Mouse (Mus musculus) cerebellum, postnatal 14 days (tissue): Measurements from ENCODE around the gene Plxna2.

ENCODE experiments used
- DNase-seq, 2 experiments: peaks; one replicate each; pipeline ENCODE4 v3.0.0; 2021; ENCODE audit warnings: mixed read lengths in 2 of 2

The Plxna2 gene

DNA sequence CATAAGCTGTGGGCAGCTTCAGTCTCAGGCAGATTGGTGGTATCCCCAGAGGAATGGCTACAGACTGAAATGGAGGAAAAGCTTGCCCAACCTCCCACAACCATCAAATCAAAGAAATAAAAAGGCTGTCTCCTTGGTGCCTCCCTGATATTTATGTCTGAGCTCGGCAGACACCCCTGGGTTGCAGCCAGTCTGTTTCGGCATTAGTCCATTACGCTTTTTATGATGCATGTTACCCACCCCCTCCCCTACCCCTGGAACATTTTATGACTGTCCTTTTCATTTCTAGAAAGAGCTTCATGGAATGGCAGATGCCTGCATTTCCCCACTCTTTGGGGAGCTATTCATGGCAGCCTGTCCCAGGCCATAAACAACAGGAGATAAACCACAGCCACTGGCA, 47.7 kb downstream of the Plxna2 start:
- DNase-seq, result no peak

DNA sequence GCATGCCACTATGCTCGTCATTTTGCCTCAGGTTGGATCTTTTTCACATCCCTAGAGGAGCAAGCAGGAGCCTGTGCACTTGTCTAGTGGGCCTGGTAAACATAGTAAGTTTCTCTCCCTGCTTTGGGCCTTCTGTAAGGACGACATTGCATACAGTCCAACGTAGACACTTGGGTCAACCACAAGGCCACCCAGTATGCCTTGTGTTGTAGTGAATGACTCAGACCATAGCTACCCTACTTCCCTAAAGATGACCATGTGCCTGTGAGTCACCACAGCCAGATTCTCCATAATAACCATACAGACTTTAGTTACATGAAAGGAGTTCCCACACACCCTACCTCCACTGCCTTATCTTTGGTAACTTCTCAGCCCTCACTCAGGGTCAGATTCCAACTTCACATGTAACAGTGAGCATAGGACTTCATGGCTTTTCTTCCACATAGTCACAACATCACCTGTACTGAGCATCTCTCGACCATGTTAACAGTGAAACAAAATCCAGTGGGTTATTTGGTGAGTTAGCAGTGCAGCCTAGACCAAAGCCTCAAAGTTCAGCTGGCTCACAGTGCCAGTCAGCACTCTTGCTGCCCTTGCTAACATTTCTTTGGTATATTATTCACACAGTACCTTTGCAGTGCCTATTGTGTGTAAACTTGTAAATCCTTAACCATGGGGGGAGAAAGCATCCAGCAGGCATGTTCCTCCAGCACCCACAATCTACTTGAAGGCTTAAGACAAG, 53.9 kb downstream of the Plxna2 start:
- no peak for DNase-seq

DNA sequence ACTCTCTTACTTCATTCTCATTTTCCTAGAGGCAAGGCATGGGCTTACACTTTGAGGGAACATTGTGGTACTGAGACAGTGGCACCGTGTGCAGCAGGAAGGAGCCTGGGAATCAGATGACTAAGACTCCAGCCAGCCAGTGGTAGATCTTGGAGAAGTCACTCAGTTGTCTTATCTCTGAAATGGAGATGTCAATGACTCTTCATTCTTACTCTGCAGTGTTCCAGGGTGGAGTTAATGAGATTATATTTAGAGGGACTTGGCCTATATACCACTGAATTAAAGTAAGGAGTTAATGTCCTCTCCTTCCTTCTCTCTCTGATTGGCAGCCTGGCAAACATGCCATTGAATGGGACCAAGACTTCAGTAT, 54.5 kb downstream of the Plxna2 start:
- no peak for DNase-seq

DNA sequence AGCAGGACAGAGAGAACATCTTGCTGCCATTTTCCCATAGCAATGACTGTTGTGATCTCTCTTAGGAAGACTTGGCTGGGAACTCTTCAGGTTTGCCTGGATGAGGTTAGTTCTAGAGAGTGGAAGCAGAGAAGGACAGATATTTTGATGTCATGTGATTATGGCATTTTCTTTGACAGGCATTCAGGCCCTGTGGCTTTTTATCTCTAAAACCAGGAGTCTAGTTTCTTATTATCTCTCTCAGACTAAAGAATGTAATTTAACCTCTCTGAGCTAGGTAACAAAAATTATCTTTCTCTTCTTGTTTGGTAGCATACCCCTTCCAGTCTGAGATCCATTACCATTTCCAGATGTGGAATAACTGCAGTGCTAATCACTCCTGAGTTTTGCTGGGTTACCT, 55.2 kb downstream of the Plxna2 start:
- DNase-seq, result no peak

DNA sequence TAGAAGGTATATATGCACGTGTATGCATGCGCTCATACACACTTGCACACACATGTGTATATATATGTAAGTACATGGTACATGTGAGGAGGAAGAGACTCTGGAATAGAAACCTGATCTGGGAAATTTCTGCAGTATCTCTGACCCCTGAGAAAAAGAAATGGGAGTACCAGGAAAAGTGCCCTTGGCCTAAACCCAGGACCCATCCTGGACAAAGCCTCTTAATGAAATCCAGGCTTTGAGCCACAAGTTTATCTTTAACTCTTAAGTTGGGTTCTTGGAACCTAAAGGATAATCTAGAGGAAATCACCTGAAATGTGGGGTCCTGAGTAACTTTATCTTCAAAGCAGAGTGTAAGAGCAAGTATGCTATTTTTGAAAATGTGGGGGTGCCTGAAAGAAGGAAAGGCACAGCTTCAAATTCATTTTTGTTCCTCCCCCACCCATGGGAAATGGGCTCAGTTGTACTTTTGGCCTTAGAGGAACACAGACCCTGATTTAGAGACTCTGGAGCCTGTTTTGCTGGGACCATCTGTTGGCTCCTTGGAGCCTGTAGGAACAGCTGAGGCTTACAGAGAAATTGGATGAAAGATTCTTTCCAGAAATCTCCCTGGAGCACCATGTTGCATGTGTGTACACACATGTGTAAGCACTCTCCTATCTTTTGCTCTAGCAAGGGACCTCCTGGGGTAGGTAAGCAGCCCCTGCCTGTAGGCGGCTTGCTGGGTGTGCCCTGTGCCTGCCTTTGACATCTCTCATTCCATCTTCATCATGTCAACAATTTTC, 57.3 kb downstream of the Plxna2 start:
- DNase-seq, result peak in 1 of 2 experiments; percentile 33

DNA sequence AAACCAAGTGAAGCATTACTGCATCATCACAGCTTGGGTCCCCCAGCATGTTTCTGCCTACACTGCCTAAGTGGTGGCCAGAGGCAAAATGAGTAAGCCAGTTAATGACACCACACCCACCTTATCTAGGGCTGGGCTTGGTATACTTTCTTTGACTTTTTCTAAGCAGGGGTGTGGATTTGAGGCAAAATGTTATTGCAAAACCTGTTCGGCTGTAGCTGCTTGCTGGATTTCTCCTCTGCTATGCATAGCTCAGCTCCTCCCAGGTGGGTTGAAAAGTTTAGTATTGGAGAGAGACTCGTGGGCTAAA, 57.8 kb downstream of the Plxna2 start:
- DNase-seq, result no peak

DNA sequence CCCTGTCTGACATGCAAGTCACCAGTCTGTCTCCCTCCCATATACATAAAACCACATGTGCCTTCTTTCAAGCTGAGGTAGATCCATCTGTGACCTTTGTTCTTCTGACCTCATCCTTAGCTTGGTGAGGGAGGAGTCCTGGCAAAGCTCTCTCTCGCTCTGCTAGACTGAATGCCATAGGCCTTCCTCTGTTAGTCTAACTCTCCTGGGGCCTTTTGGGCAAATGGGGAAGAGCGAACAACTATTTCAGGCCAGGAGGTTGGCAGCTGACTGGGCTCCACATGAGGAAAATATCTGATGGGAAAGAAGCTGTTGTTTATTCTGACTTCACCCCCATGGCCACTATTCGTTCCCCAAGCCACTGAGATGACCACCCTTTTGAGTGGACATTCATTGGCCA, 59.9 kb downstream of the Plxna2 start:
- DNase-seq, result no peak

DNA sequence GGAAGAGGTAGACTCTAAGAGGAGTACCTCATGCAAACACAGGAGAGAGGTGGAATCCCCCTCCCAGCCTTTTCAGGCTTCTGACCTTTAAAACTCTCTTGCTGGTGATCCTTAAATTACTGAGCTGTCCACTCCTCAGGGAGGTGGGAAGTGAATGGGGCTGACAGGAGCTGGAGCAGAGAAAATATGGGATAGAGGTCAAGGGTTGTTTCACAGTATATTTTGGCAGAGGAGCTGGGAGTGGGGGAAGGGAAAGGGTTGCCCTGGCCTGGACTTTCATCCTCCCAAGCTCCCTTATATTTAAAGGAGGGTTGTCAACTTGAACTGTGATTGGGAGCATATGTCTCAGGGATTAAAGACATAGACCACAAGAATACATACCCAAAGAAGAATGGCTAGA, 61.1 kb downstream of the Plxna2 start:
- no peak for DNase-seq

DNA sequence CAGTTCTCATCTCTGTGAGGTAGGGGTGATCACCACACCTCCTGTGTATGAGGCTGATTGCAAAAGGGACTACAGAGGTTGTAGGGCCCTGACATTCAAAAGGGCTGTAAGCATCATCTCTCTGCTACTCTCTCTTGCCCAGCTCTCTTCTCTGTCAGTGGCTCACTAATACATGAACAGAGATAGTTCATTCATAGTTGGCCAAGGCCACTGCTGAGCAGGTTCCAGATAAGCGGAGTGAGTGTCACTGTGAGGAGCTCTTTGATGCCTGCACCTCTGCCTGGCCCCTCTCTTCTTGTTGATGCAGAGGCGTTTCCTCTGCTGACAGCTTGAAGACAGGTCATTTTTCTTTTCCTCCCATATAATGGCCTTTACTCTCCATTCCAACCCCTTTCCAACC, 62.1 kb downstream of the Plxna2 start:
- no peak for DNase-seq

DNA sequence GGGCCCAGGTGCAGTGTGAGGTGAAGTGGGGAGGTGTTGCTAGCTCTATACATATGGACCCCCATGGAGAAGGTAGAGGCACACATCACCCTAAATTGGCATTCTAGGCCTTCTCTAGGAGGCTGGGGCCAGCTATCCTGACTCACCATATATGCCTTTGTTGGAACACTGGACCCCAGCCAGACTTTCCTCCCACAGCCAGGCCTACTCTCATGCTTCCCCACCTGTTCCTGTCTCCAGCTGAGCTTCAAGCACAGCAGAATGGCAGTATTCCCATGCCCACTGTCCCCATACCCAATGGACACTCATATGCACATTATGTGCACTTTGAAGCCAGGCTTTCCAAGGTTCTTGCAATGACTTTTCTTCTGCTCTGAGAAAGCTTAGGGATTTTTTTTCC, 64.0 kb downstream of the Plxna2 start:
- DNase-seq, result peak; percentile 77 to 81

DNA sequence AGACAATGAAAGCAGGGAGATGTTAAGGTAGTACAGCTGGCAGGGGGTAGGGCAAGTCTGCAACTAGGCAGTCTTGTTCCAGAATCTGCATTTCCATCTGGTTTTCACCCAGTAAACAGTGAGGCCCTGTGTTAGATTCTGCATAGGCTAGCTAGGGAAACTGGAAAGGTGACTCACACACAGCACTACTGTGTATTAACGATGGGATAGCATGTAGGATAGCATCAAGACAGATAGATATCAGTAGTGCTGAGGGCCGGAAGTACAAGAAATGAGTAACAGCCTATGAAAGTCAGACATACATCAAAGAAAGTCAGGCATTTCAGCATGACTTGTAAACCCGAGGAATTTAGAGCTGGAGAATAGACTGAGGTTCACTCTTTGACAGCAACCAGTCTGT, 65.1 kb downstream of the Plxna2 start:
- DNase-seq, result no peak

DNA sequence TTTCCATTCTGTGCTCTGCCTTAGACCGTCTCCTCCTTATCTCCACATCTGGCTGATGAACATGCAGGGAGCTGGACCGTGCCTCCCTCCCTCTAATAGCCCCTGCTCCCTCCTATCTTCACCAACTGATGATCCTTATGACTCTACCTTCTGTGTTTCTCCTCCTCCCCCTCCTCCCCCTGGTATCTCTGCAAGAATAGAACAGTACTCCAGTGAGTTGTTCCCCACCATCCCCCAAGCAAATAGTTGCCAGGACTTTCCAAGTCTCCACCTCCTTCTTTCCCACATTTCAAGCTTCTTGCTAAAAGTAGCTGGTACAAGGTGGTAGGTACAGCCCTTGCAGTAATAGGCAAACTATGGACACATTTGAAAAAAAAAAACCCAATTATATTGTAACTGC, 67.9 kb downstream of the Plxna2 start:
- DNase-seq, result no peak

DNA sequence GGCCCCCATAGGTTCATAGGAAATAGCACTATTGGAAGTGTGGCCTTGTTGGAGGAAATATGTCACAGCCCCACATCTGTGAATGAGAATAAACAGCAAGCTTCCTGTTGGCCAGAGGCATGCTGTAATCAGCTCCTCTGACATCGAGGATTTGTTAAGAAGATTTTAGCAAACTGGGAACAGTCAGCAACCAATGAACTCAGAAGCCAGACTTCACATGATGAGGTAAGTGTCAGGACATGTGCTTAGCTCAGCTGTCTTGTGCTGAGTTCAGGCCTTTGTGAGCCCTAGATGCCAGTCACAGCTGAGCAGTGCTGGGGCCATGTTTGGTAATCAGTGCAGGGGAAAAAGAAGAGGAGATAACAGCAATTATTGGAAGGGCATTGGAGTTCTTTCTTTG, 69.7 kb downstream of the Plxna2 start:
- no peak for DNase-seq

DNA sequence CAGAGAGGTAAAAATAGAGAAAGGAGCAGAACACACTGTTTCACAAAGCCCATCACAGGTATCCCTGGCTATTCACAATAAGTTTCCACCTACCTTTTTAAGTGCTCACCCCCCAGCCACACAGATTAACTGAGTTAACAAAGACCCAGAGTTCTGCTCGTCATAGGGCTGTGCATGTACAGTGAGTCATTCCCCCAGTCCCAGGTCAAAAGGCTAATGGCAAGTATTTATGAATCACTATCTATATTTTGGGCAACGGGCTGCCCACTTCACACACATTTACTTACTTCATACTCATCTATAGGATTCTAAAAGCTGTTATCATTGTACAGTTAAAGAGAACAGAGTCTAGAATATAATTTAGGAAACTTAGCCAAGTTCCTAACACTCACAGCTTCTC, 70.1 kb downstream of the Plxna2 start:
- no peak for DNase-seq

DNA sequence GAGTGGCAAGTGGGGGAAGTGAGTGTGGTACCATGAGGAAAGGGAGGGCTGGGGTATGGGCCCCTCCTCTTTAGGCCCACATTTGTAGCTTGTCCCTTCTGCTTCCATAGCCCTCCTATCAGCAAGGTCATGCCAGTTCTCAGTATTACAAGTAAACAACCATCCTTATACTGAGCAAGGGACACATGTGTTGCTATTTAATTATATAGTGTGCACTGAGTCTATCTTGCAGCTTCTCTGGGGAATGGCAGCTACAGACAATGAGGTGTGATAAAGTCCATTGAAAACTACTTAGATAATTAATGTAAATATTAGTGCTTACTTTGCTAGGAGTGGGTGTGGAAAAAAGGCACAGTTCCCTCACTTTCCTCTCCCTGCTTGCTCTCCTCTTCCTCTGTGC, 75.0 kb downstream of the Plxna2 start:
- no peak for DNase-seq

DNA sequence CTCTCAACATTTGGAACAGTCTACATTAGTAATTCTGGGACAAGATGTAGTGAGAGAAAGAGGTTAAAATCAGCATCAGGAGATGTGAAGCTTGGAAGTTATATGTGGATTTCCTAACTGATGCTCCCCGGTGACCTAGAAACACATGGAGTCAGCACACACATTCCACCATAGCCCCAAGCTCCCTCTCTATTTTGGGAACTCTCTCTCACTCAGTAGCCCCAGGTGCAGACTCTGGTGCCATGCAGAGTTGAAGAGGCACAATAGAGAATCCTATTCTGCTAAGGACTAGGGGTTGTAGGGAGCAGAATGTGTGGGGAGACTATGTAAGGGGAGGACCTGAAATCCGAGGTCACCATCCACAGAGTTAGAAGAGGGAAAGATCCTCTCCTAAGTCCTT, 75.5 kb downstream of the Plxna2 start:
- DNase-seq, result no peak

DNA sequence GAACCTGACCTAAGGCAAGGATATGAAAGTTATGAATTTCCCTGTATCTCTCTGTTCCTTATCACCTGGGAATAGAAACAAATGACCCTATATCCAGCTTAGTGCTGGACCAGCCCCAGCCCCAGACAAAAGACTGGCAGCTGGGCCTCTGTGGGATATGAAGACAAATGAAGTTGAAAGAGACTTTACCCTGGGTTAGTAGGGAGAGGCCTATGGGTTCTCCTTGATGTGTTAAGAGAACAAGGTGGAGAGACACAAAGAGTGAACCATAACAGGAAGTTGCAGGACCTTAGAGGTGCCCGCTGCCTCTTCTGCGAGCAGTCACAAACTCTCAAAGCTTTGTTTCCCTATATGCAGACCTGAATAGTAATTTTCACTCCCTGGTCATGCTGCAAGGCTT, 76.8 kb downstream of the Plxna2 start:
- DNase-seq, result no peak

DNA sequence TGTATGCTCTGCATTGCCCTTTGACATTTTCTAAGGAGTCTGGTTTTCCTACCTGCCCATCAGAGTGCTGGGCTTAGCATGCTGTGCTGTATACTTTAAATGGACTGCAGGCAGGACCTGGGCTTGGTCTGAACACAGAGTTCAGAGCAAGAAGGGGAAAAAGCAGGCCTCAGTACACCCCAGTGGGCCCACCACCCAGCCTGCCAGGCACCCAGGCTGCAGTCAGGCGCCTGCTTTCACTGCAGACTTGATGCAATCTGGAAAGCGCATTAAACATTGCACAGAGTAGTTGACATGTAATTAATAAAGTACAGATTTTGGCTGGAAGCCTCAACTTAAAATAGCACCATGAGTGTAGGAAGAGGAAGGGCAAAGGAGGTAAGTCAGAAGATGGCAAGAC, 79.4 kb downstream of the Plxna2 start:
- DNase-seq, result no peak

DNA sequence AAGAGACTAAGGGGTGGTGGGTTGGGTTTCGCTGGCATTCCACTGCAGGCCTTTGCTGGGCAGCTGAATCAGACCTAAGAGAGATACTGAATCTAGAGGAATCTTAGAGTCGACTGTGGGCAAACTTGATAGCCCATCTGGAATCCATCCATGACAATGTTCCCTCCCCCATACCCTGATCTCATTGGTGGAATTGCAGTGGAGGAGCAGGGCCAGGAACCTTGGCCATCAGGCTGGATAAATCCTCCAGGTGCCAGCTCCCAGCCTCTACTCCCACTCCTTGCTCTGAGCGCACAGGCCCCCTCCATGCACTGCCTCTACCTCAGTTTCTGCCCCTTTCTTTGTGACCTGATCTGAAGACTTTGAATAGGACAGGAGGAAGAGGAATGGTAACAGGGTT, 81.3 kb downstream of the Plxna2 start:
- DNase-seq, result no peak

DNA sequence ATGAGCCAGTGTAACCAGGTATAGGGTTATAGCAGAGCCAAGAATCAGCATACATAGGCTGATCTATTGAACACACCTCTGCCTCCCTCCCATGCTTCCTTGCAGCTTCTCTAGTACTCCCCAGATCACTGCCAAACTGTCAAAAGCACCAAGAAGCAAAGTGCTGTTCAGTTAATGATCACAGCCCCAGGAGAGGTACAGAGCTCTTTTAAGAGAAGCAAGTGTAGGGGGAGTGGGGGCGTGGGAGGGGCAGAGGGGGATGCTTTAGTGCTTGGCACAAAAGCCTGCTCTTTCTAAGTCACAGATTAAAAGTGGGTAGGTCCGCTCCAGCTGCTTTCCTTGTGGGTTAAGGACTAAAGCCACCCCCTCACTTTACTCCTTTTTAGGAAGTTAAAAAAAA, 85.2 kb downstream of the Plxna2 start:
- DNase-seq, result no peak

DNA sequence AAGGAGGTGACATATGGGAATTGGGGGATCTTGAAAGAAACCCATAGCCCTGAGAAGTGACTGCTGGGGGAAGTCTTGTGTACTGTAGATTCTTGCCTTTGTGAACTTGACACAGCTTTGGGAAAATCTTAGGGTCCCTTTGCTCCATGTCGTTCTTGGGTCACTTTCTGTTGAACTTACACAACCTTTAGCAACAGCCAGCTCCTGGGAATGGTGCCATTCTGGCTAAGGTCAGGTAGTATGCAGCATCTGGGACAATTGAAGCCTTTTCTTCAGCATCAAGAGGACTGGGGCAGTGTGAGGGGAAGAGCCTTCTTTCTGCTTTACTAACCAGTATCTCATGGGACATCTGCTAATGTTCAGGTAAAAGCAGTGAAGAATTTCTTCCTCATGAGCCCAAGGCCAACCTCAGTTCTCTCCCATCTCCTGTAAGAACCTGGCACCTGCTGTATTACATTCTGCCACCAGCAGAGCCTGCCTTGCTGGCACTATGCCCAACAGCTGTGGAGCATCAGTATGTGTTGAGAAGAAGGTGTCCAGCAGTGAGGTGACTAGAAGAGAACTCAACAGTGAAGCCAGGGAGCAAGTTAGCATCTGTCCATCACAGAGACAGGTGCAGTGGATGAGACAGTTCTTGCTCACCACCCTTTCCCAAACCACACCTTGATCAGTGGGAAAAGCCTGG, 86.3 kb downstream of the Plxna2 start:
- DNase-seq, result no peak

DNA sequence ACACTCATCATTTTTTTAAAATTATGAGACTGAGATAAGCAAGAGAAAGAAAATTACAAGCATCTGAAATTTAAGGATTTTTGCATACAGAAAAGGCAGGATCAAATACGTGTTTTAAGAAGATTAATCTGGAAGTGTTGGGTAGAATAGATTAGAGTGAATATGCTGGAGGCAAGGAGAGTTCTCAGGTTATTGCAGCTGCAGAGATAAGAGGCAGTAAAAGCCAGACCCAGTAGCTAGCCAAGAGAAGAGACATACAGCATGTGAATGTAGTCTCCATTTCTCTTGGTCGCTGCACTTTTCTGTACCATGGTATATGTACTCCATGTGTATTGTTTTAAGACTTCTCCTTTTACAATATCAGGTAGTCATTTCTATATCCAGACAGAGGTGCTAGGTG, 88.5 kb downstream of the Plxna2 start:
- DNase-seq, result no peak

DNA sequence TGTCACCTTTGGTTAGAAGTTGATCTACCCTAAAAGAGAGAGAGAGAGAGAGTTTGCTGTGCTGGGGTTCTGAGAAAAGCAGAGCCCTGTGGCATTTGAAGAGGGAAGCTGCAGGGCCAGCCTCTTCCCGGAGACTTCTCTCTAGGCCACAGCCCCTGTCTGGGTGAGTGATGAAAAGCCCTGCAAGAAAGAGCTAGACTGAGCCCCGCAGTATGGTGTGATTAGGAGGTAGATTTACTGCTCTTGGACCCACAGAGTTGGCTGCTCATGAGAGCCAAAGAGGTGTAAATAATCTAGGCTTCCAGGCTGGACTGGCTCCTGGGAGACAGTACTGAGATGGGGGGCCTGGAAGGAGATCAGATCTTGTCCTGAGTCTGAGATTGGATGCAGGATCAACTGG, 94.4 kb downstream of the Plxna2 start:
- DNase-seq, result no peak
